Mouse (Mus musculus): ENCODE data around the gene Naif1. TPM values are rescaled to one million over a fixed set of nuclear protein-coding genes. Genes with fewer than 3 reads are reported as not detected.

Gene Naif1
- 0.85 TPM for polyA plus RNA-seq (2014; fragmentation: Illumina TruSeq; extraction: RNeasy Lipid Tissue Mini Kit (QIAGEN cat#74804); ENCODE audit: low read depth, low replicate concordance)

DNA sequence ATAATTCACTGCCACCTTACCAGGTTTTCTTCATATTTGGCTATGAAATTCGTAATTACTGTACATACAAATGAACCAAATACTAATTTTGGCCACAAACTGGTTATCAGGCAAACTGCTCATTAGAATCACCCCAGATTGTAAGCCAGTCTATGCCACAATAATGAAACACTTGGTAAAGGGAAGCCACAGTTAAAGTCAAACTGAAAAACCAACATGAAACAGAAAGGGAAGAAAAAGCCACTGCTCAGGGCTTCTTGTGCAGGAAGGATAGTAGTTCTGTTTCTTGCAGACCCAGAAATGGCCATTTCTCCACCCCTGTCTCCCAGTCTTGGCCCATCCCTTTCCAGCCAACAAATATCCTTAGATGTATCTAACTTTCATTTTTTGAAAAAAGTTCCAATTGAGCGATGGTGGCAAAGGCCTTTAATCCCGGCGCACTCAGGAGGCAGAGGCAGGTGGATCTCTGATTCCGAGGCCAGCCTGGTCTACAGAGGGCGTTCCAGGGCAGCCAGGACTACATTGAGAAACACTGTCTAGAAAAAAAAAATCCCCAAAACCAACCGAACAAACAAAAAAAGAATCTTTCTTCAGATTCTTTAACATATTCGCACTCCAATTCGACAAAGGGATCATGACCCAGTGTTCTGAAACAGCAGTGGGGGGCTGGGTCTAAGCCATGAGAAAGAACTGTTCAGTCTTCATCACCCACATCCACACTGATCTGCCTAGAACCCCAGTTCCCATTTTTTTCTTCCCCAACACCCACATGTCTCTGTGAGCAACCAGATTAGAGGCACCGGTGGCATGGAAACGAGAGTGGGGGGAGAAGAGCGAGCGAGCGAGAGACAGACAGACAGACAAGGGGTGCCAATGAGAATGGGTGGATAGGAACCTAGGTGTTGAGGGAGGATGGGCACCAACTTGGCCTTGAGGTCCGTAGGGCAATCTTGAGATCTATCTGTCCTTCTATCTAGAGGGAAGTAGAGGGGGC lies at the start of gene Naif1:
Gene Naif1, plus strand, starts transcription at position 697 of the 994 bp plus-strand sequence.

DNA sequence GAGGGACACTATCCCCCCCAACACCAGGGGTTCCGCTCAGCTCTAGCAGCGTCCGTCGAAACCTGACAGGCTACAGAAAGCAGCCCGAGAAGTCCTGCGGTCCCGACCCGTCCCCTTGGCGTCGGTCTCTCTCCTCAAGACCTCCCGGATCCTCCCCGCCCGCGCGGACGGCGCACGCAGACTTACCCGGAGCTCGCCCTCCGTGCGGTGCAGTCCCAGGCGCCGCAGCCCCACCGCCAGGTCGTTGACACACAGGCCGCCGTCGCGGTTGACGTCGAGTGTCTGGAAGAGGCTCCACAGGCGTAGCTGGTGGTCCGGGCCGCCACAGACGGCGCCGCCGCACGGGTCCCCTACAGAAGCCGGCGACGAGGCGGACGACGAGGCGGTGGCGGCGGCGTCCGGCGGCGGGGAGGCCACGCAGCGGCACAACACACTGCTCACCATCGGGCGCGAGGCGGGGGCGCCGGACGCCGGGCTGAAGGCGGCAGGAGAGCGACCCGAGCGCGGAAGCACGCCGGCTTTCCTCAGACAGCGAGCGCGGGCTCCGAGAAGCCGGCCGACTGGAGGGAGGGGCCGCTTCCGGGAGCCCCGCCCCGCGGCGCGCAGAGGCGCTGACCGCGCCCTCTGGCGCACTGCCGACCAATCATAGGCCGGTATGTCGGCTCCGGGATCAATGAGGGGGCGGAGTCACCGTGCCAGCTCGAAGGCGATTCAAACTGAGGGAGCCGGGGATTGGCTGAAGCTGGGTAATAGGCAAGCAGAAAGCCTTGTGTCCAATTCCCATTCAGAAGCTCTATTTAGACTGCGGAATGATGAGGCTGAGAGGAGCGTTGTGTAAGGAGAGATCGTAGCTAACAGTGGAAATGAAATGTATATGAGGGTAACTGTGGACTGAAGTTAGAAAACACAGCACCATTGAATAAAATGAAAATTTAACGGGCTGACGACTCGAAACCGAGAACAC lies 906 bp downstream of the Naif1 start, which contains the start of gene Slc25a25:
Gene Slc25a25, minus strand, starts transcription at position 565 of the 964 bp plus-strand sequence.

Other genes starting within 250 kb of the Naif1 start
- 8.6 TPM for gene Pomt1, start 213.9 kb upstream of the Naif1 start, polyA plus RNA-seq (2014; fragmentation: Illumina TruSeq; extraction: RNeasy Lipid Tissue Mini Kit (QIAGEN cat#74804); ENCODE audit: low read depth, low replicate concordance)
- gene Uck1, start 190.3 kb upstream of the Naif1 start, polyA plus RNA-seq (2014; fragmentation: Illumina TruSeq; extraction: RNeasy Lipid Tissue Mini Kit (QIAGEN cat#74804); ENCODE audit: low read depth, low replicate concordance) = 17.3 TPM
- 11.1 TPM for gene Golga2, start 163.1 kb upstream of the Naif1 start, polyA plus RNA-seq (2014; fragmentation: Illumina TruSeq; extraction: RNeasy Lipid Tissue Mini Kit (QIAGEN cat#74804); ENCODE audit: low read depth, low replicate concordance)
- 354 TPM for gene Swi5, start 162.4 kb upstream of the Naif1 start, polyA plus RNA-seq (2014; fragmentation: Illumina TruSeq; extraction: RNeasy Lipid Tissue Mini Kit (QIAGEN cat#74804); ENCODE audit: low read depth, low replicate concordance)
- 4.2 TPM for gene Ciz1, start 98.1 kb upstream of the Naif1 start, polyA plus RNA-seq (2014; fragmentation: Illumina TruSeq; extraction: RNeasy Lipid Tissue Mini Kit (QIAGEN cat#74804); ENCODE audit: low read depth, low replicate concordance)
- gene Dnm1, start 97.1 kb upstream of the Naif1 start, polyA plus RNA-seq (2014; fragmentation: Illumina TruSeq; extraction: RNeasy Lipid Tissue Mini Kit (QIAGEN cat#74804); ENCODE audit: low read depth, low replicate concordance) = 0.40 TPM
- gene 1110008P14Rik, start 68.5 kb upstream of the Naif1 start, polyA plus RNA-seq (2014; fragmentation: Illumina TruSeq; extraction: RNeasy Lipid Tissue Mini Kit (QIAGEN cat#74804); ENCODE audit: low read depth, low replicate concordance) = 1.6 TPM
- 2.1 TPM for gene Lcn2, start 62.2 kb upstream of the Naif1 start, polyA plus RNA-seq (2014; fragmentation: Illumina TruSeq; extraction: RNeasy Lipid Tissue Mini Kit (QIAGEN cat#74804); ENCODE audit: low read depth, low replicate concordance)
- gene Ptges2, start 54.6 kb upstream of the Naif1 start, polyA plus RNA-seq (2014; fragmentation: Illumina TruSeq; extraction: RNeasy Lipid Tissue Mini Kit (QIAGEN cat#74804); ENCODE audit: low read depth, low replicate concordance) = 1.8 TPM
- 16.5 TPM for gene Slc25a25, start 988 bp downstream of the Naif1 start, polyA plus RNA-seq (2014; fragmentation: Illumina TruSeq; extraction: RNeasy Lipid Tissue Mini Kit (QIAGEN cat#74804); ENCODE audit: low read depth, low replicate concordance)
- 8.8 TPM for gene Fam102a, start 84.9 kb downstream of the Naif1 start, polyA plus RNA-seq (2014; fragmentation: Illumina TruSeq; extraction: RNeasy Lipid Tissue Mini Kit (QIAGEN cat#74804); ENCODE audit: low read depth, low replicate concordance)
- 1.7 TPM for gene Dpm2, start 120.4 kb downstream of the Naif1 start, polyA plus RNA-seq (2014; fragmentation: Illumina TruSeq; extraction: RNeasy Lipid Tissue Mini Kit (QIAGEN cat#74804); ENCODE audit: low read depth, low replicate concordance)
- not detected for gene Pip5kl1, start 124.3 kb downstream of the Naif1 start, polyA plus RNA-seq (2014; fragmentation: Illumina TruSeq; extraction: RNeasy Lipid Tissue Mini Kit (QIAGEN cat#74804); ENCODE audit: low read depth, low replicate concordance)
- not detected for gene 9430097D07Rik, start 125.2 kb downstream of the Naif1 start, polyA plus RNA-seq (2014; fragmentation: Illumina TruSeq; extraction: RNeasy Lipid Tissue Mini Kit (QIAGEN cat#74804); ENCODE audit: low read depth, low replicate concordance)
- gene St6galnac4, start 136.6 kb downstream of the Naif1 start, polyA plus RNA-seq (2014; fragmentation: Illumina TruSeq; extraction: RNeasy Lipid Tissue Mini Kit (QIAGEN cat#74804); ENCODE audit: low read depth, low replicate concordance) = 0.49 TPM
- gene St6galnac6, start 149.3 kb downstream of the Naif1 start, polyA plus RNA-seq (2014; fragmentation: Illumina TruSeq; extraction: RNeasy Lipid Tissue Mini Kit (QIAGEN cat#74804); ENCODE audit: low read depth, low replicate concordance) = 1.4 TPM
- gene Ak1, start 171.3 kb downstream of the Naif1 start, polyA plus RNA-seq (2014; fragmentation: Illumina TruSeq; extraction: RNeasy Lipid Tissue Mini Kit (QIAGEN cat#74804); ENCODE audit: low read depth, low replicate concordance) = 3.7 TPM
- 6.9 TPM for gene Eng, start 196.1 kb downstream of the Naif1 start, polyA plus RNA-seq (2014; fragmentation: Illumina TruSeq; extraction: RNeasy Lipid Tissue Mini Kit (QIAGEN cat#74804); ENCODE audit: low read depth, low replicate concordance)